Mouse (Mus musculus) ovary, adult 10 weeks (tissue): Measurements from ENCODE around the gene Nat10. TPM values are rescaled to one million over a fixed set of nuclear protein-coding genes. Genes with fewer than 3 reads are reported as not detected.

ENCODE experiments used
- polyA plus RNA-seq: library from polyadenylated mRNA; stranded (reverse); fragments of 350-450 nt; fragmentation: Illumina TruSeq; extraction: RNeasy Lipid Tissue Mini Kit (QIAGEN cat#74804); gene quantifications from one replicate; pipeline ENCODE4 v1.2.3, GENCODE M21; 2014

The Nat10 gene
- polyA plus RNA-seq, result 41.3 TPM

GRCm38 (mm10) chr2:103760906-103761716 is at the start of gene Nat10:
TSS of gene Nat10 (minus strand) at chr2:103761270.

GRCm38 (mm10) chr2:103797491-103798009 is 36.5 kb upstream of the Nat10 start, which contains the start of gene Caprin1:
TSS of gene Caprin1 (minus strand) at chr2:103797649.

Other genes with a start within 250 kb of the Nat10 start
- gene Abtb2, start 195.0 kb downstream of the Nat10 start, polyA plus RNA-seq, result 0.83 TPM
- 1,212 TPM for gene Caprin1, start 36.4 kb upstream of the Nat10 start, polyA plus RNA-seq
- 23.4 TPM for gene Lmo2, start 196.7 kb upstream of the Nat10 start, polyA plus RNA-seq